Comparison of ENCODE assay signal across 8 mouse cellular contexts in the genomic region with DNA sequence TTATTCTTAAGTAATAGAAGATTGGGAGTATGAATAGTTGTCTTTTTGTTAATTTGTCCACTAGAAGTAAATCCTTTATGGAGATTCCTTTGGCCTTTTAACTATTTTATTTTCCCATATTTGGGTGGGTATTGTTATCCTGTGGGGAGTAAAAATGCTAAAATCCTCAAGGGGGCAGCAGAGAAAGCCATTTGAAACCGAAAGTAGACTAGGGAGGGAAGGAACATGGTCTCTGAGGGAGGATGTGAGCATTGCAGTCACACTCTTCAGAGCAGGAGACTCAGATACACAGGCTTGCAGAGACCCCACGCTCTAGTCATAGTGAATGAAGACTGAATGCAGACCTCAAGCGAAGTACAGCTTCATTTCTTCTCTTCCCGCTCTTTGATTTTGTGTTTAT. TPM values are rescaled to one million over a fixed set of nuclear protein-coding genes. Genes with fewer than 3 reads are reported as not detected.
A peak's percentile ranks its signal among the peaks of the same experiment; 100 is the strongest.
DNase-seq lines count a peak whose midpoint lies in the region; ATAC-seq and TF ChIP-seq lines count a peak whose summit lies in the region.

No protein-coding gene starts in this region.

- H3K27me3 ChIP-seq in kidney, postnatal 0 days (ENCODE audit: insufficient read depth, low read length) = no peaks in the 10 kb centered on the region

- no peak overlapping the region for H3K4me2 ChIP-seq in kidney, postnatal 0 days (ENCODE audit: low read length)

- whole genome bisulfite sequencing in kidney, postnatal 0 days = 67% methylated on average over 4 of the region's 4 CpGs

- peak; percentile 81 for TF ChIP-seq CTCF in kidney, postnatal 0 days (IDR thresholded peaks at IDR 0.05; ENCODE audit: low read depth)

- no peak overlapping the region for H3K27ac ChIP-seq in kidney, postnatal 0 days

- no peaks in the 10 kb centered on the region for H3K4me1 ChIP-seq in kidney, postnatal 0 days (replicated peaks; ENCODE audit: insufficient read depth, low read length)

- no peaks in the 10 kb centered on the region for H3K36me3 ChIP-seq in kidney, postnatal 0 days (ENCODE audit: insufficient read depth, low read length)

- H3K9me3 ChIP-seq in kidney, postnatal 0 days (replicated peaks; ENCODE audit: low read length) = no peaks in the 10 kb centered on the region

- H3K4me3 ChIP-seq in kidney, postnatal 0 days (replicated peaks; ENCODE audit: low read depth, low read length) = no peak overlapping the region

- H3K9ac ChIP-seq in kidney, postnatal 0 days (ENCODE audit: low read depth, low read length) = no peak overlapping the region

- ATAC-seq in kidney, postnatal 0 days (replicated peaks; ENCODE audit: low FRiP score, low read depth) = no peak; the same call in 1 of the 2 replicates

- DNase-seq in urinary bladder, postnatal 25 days (ENCODE audit: low spot score) = peak; percentile 8
- DNase-seq in urinary bladder, adult 2 months (ENCODE audit: low spot score) = no peak
- DNase-seq in adrenal gland, postnatal 36 days = peak; percentile 26 to 57
- peak; percentile 20 to 83 for DNase-seq in frontal cortex, adult 2 months (ENCODE audit: extremely low spot score in 1 of 2, low spot score in 1 of 2)
- peak; percentile 90 for DNase-seq in kidney, postnatal 0 days (ENCODE audit: low spot score)
- peak; percentile 12 to 58 for DNase-seq in lung, adult 18-20 months
- DNase-seq in retina, postnatal 1 day = peak; percentile 81
- no peak for DNase-seq in gastrocnemius, adult 8-10 months (ENCODE audit: low spot score in 2 of 2)

RNA-seq across cellular contexts. Expression of a gene that starts 19.3 kb away (rescaled TPM):
- polyA plus RNA-seq in urinary bladder, adult 2 months (2012; rRNA removed) = 2.1 and 2.9 TPM in 2 replicates
- 1 to 10 TPM; 1.3 to 1.5 TPM for total RNA-seq in adrenal gland, postnatal 36 days (2021)
- 6.0 and 7.6 TPM in 2 replicates for polyA plus RNA-seq in frontal cortex, adult 2 months (2012; rRNA removed)
- 2.3 and 3.2 TPM in 2 replicates for polyA plus RNA-seq in kidney, postnatal 0 days (2015; fragmentation: Nextera tagmentation; extraction: Ambion mirVana)
- total RNA-seq in gastrocnemius, adult 8-10 months (2022) = under 1 TPM; 0.56 to 0.91 (median 0.76) TPM

RNA-seq across cellular contexts. Expression of a gene that starts 19.4 kb away (rescaled TPM):
- polyA plus RNA-seq in urinary bladder, adult 2 months (2012; rRNA removed) = 18.7 and 19.8 TPM in 2 replicates
- total RNA-seq in adrenal gland, postnatal 36 days (2021) = 10 to 100 TPM; 21.8 to 23.7 TPM
- 14.3 and 14.7 TPM in 2 replicates for polyA plus RNA-seq in frontal cortex, adult 2 months (2012; rRNA removed)
- polyA plus RNA-seq in kidney, postnatal 0 days (2015; fragmentation: Nextera tagmentation; extraction: Ambion mirVana) = 46.1 and 52.2 TPM in 2 replicates
- total RNA-seq in gastrocnemius, adult 8-10 months (2022) = 1 to 10 TPM; 5.6 to 9.8 (median 7.6) TPM

Comparison
In these comparisons a context has a peak if more than half of its experiments do, and no peak if none do; other contexts are left out.
1. DNase-seq: peak in urinary bladder, postnatal 25 days (single experiment), adrenal gland, postnatal 36 days (2 of 2), frontal cortex, adult 2 months (2 of 2), kidney, postnatal 0 days (single experiment), lung, adult 18-20 months (2 of 2) and retina, postnatal 1 day (single experiment); none in urinary bladder, adult 2 months (single experiment) and gastrocnemius, adult 8-10 months (0 of 2).